Mouse (Mus musculus): ENCODE results near the gene Polrmt. TPM values are rescaled to one million over a fixed set of nuclear protein-coding genes. Genes with fewer than 3 reads are reported as not detected.
A peak's percentile ranks its signal among the peaks of the same experiment; 100 is the strongest.

The Polrmt gene
- total and polyA plus RNA-seq, 2 experiments from 2014 or later = 32.5 to 43.2 TPM

GRCm38 (mm10) chr10:79754856-79755516 is 8.6 kb upstream of the Polrmt start, which contains the start of gene Fgf22:
TSS of gene Fgf22 (plus strand) at chr10:79755076.
- ATAC-seq (ENCODE audit: low FRiP score) (peak; percentile 84), DNase-seq (ENCODE audit: low spot score) (peak; percentile 64)
- Histone ChIP-seq H3K9ac (replicated peaks; ENCODE audit: low read length, poor library complexity, severe bottlenecking) (peak within 1 kb of the TSS; percentile 51), H3K4me1 (ENCODE audit: insufficient read depth, low read length) (0 out of 2 replicates have a peak, but pooled peaks cover 3% of the 10 kb centered on the region), H3K9me3 (ENCODE audit: low read length) (no peaks in the 10 kb centered on the region), H3K27me3 (ENCODE audit: insufficient read depth, low read length) (no peaks in the 10 kb centered on the region), H3K4me2 (ENCODE audit: low read depth, low read length, poor library complexity, severe bottlenecking) (peak within 1 kb of the TSS; percentile 75), H3K27ac (ENCODE audit: low read depth, low read length) (no peak within 1 kb of the TSS), H3K36me3 (ENCODE audit: insufficient read depth, low read length) (peaks cover 28% of the 10 kb centered on the region), H3K4me3 (ENCODE audit: low read depth, low read length) (peak within 1 kb of the TSS; percentile 42)
- whole genome bisulfite sequencing = under 1% methylated on average over 36 of the region's 36 CpGs
- no peak for TF ChIP-seq CTCF (IDR thresholded peaks at IDR 0.05)

GRCm38 (mm10) chr10:79748496-79748895 is 2.1 kb upstream of the Polrmt start:
- H3K27me3 ChIP-seq (ENCODE audit: insufficient read depth, low read length) = no peaks in the 10 kb centered on the region
- ATAC-seq (ENCODE audit: low FRiP score) = no peak
- no peak for DNase-seq (ENCODE audit: low spot score)
- no peaks in the 10 kb centered on the region for H3K9me3 ChIP-seq (ENCODE audit: low read length)
- H3K9ac ChIP-seq (replicated peaks; ENCODE audit: low read length, poor library complexity, severe bottlenecking) = no peak overlapping the region
- no peak overlapping the region for H3K4me2 ChIP-seq (ENCODE audit: low read depth, low read length, poor library complexity, severe bottlenecking)
- no peak overlapping the region for H3K4me3 ChIP-seq (ENCODE audit: low read depth, low read length)
- H3K36me3 ChIP-seq (ENCODE audit: insufficient read depth, low read length) = peaks cover 7% of the 10 kb centered on the region
- no peaks in the 10 kb centered on the region for H3K4me1 ChIP-seq (ENCODE audit: insufficient read depth, low read length)
- H3K27ac ChIP-seq (ENCODE audit: low read depth, low read length) = no peak overlapping the region
- WGBS = 85% methylated on average over 6 of the region's 6 CpGs
- TF ChIP-seq CTCF (IDR thresholded peaks at IDR 0.05) = no peak

- Histone ChIP-seq H3K4me2 (ENCODE audit: low read depth, low read length, poor library complexity, severe bottlenecking) (peak overlapping the region; percentile 68), H3K9me3 (ENCODE audit: low read length) (no peaks in the 10 kb centered on the region), H3K36me3 (ENCODE audit: insufficient read depth, low read length) (peaks cover 22% of the 10 kb centered on the region), H3K4me1 (ENCODE audit: insufficient read depth, low read length) (no peaks in the 10 kb centered on the region), H3K9ac (replicated peaks; ENCODE audit: low read length, poor library complexity, severe bottlenecking) (no peak overlapping the region), H3K27ac (ENCODE audit: low read depth, low read length) (no peak overlapping the region), H3K27me3 (ENCODE audit: insufficient read depth, low read length) (no peaks in the 10 kb centered on the region), H3K4me3 (ENCODE audit: low read depth, low read length) (peak overlapping the region; percentile 15; the same call in 1 of the 2 replicates)
- no peak for TF ChIP-seq CTCF (IDR thresholded peaks at IDR 0.05)
- no peak for DNase-seq (ENCODE audit: low spot score)
- 29% methylated on average over 6 of the region's 6 CpGs for WGBS
- ATAC-seq (ENCODE audit: low FRiP score) = peak; percentile 31; the same call in 1 of the 2 replicates
These were observed 382 bp upstream of the Polrmt start for GRCm38 (mm10) chr10:79746774-79747151.

GRCm38 (mm10) chr10:79745411-79745810 is 970 bp downstream of the Polrmt start:
- Histone ChIP-seq H3K27me3 (ENCODE audit: insufficient read depth, low read length) (no peaks in the 10 kb centered on the region), H3K36me3 (ENCODE audit: insufficient read depth, low read length) (peaks cover 35% of the 10 kb centered on the region), H3K27ac (ENCODE audit: low read depth, low read length) (no peak overlapping the region), H3K4me3 (ENCODE audit: low read depth, low read length) (0 out of 2 replicates have a peak overlapping the region, but pooled peaks have one; percentile 62), H3K9me3 (ENCODE audit: low read length) (no peaks in the 10 kb centered on the region), H3K9ac (replicated peaks; ENCODE audit: low read length, poor library complexity, severe bottlenecking) (no peak overlapping the region), H3K4me1 (ENCODE audit: insufficient read depth, low read length) (no peaks in the 10 kb centered on the region), H3K4me2 (ENCODE audit: low read depth, low read length, poor library complexity, severe bottlenecking) (peak overlapping the region; percentile 68)
- TF ChIP-seq CTCF (IDR thresholded peaks at IDR 0.05) = no peak
- no peak for ATAC-seq (ENCODE audit: low FRiP score)
- 87% methylated on average over 3 of the region's 3 CpGs for WGBS
- no peak for DNase-seq (ENCODE audit: low spot score)

DNA sequence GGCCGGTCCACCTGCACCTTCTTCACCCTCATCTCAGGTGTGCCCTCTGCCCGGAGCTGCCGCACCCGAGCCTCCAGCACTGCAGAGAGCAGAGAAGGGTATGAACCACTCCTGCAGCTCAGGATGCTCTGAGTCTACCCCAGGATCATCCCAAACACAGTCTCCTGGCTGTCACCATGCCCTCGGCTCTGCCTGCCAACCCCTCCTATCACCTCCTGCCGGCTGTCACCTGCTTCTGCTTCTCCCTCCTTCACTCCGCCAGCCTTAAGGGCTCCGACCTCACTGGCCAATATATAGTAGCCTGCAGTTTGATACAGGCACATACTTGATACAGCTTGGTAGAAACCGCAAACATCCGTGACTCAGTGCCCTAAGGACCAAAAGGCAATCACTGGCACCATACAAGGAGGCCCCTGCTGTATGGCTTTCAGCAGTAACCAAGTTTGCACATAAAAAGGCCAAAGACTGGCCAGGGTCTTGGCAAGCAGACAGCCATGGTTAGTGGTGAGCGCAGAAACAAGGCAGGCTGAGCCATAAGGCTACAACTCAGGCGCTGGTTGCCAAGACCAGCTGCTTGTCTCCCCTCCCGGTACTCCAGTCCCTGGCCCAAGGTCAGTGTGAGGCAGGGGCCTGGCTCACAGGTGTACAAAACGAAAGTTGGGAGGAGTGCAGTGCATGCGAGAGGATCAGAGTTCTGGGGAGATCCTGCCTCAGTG is 2.6 kb downstream of the Polrmt start:
- Histone ChIP-seq H3K27ac (ENCODE audit: low read depth, low read length) (no peak overlapping the region), H3K9me3 (ENCODE audit: low read length) (peaks cover 15% of the 10 kb centered on the region), H3K9ac (replicated peaks; ENCODE audit: low read length, poor library complexity, severe bottlenecking) (no peak overlapping the region), H3K4me1 (ENCODE audit: insufficient read depth, low read length) (no peaks in the 10 kb centered on the region), H3K4me3 (ENCODE audit: low read depth, low read length) (no peak overlapping the region), H3K36me3 (ENCODE audit: insufficient read depth, low read length) (peaks cover 51% of the 10 kb centered on the region), H3K27me3 (ENCODE audit: insufficient read depth, low read length) (no peaks in the 10 kb centered on the region), H3K4me2 (ENCODE audit: low read depth, low read length, poor library complexity, severe bottlenecking) (no peak overlapping the region)
- TF ChIP-seq CTCF (IDR thresholded peaks at IDR 0.05) = no peak
- DNase-seq (ENCODE audit: low spot score) (no peak), ATAC-seq (ENCODE audit: low FRiP score) (no peak)
- 95% methylated on average over 15 of the region's 15 CpGs for WGBS

DNA sequence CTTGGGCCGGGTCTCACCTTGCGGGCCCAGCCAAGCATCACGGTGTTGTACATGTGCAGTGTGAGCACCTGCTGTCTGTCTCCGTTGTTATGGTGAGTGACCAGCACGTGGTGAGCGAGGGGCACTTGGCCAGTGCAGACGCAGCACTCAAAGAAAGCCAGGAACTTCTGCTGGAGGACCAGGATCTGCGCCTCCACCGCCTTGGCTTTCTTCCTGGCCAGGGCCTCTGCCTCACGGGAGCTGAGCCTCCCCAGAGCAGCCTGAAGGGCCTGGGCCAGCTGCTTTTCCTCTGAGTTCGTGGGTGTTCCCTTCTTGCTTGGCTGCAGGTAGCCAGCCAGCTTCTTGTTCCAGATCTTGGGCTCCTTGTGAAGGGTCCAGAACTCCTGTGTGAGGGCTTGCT is 3.2 kb downstream of the Polrmt start:
- H3K36me3 ChIP-seq (ENCODE audit: insufficient read depth, low read length) = peaks cover 56% of the 10 kb centered on the region

More for the DNA sequence above, 3.2 kb downstream of the Polrmt start:
- 89% methylated on average over 11 of the region's 11 CpGs for WGBS
- H3K9ac ChIP-seq (replicated peaks; ENCODE audit: low read length, poor library complexity, severe bottlenecking) = no peak overlapping the region
- no peak overlapping the region for H3K4me3 ChIP-seq (ENCODE audit: low read depth, low read length)
- ATAC-seq (ENCODE audit: low FRiP score) = no peak
- H3K27ac ChIP-seq (ENCODE audit: low read depth, low read length) = no peak overlapping the region
- peaks cover 17% of the 10 kb centered on the region for H3K9me3 ChIP-seq (ENCODE audit: low read length)
- TF ChIP-seq CTCF (IDR thresholded peaks at IDR 0.05) = no peak
- no peaks in the 10 kb centered on the region for H3K27me3 ChIP-seq (ENCODE audit: insufficient read depth, low read length)
- H3K4me2 ChIP-seq (ENCODE audit: low read depth, low read length, poor library complexity, severe bottlenecking) = no peak overlapping the region
- DNase-seq (ENCODE audit: low spot score) = no peak
- no peaks in the 10 kb centered on the region for H3K4me1 ChIP-seq (ENCODE audit: insufficient read depth, low read length)
